Mouse (Mus musculus) megakaryocyte, embryonic 14.5 days (primary cell): ENCODE results near the gene Sh3bgrl3.

Experiments
- FLI1 ChIP-seq: IDR thresholded peaks from 2 replicates; pipeline ENCODE4 v1.6.1; 2012; ENCODE audit warnings: low read length, inconsistent platforms, mixed read lengths
- GATA1 ChIP-seq: IDR thresholded peaks from 3 replicates; pipeline ENCODE4 v1.6.1; 2012; ENCODE audit warnings: mixed read lengths, low read length, inconsistent platforms, borderline replicate concordance

- no peak for TF ChIP-seq GATA1
- no peak for TF ChIP-seq FLI1
Observed at GRCm38 (mm10) chr4:134087412-134087811, 41.2 kb downstream of the Sh3bgrl3 start.
